Mouse (Mus musculus) liver, adult 2 months (tissue): Measurements from ENCODE around the gene Pole4.

ENCODE experiments used
- CTCF ChIP-seq: fragments of 200-500 bp; IDR thresholded peaks from 2 replicates; pipeline ENCODE4 v1.5.1; 2011; ENCODE audit warnings: low read depth, low read length, control low read depth
- POLR2A ChIP-seq: fragments of 200-500 bp; IDR thresholded peaks from 2 replicates; pipeline ENCODE4 v1.6.1; 2011; ENCODE audit warnings: low read length, control low read depth; ENCODE audit not compliant: insufficient read depth; ENCODE audit errors: extremely low read depth

DNA sequence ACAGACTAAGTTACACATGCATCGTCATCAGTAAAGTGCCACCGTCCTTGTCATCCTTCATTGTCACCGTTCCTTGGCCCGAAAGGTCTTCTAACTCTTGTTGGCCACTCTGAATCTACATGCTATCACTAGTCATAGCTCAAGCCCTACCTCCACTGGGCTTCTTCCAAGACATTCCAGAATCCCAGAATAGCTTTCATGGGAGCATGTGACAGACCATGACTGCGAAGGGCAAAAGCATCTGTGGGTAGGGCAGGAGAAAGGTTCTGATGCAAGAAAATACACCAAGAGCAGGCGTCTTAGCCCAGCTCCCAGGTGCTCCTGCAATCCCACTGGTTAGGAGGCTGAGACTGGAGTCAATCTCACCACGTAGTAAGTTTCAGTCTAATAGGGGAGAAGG is 46.6 kb upstream of the Pole4 start:
- no peak for TF ChIP-seq POLR2A
- TF ChIP-seq CTCF, result no peak
